26 mouse cellular contexts compared by ENCODE assay signal in the genomic region with DNA sequence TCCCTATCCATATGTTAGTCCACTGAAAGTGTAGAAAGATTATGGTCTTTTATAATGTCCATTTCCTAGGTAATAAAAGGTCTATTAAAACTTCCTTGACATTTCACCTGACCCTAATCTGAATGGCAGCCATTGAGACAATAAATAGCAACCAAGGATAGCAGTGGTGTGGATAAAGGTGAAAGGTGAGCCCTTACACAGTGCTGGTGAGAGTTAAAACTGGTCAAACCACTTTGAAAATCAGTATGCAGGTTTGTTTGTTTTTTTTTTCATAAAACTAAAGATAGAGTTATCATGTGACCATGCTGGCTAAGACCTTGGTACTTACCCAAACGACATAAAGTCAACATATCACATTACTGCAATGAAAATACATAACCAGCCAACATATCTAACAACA.
DNase-seq lines count a peak whose midpoint lies in the region; ATAC-seq and TF ChIP-seq lines count a peak whose summit lies in the region.
"Had no signal": no experiment of that assay in that cellular context is flagged by ENCODE, and none has a peak within 500 bp of the region (broad histone marks: within the 10 kb centered on the region; RNA-seq: fewer than 3 reads in every experiment).

No protein-coding gene starts in this region.

- ATAC-seq in intestine, embryonic 15.5 days = peak; percentile 23; the same call in 1 of the 2 replicates
- no peak for ATAC-seq in intestine, postnatal 0 days
- peak; percentile 88 for ATAC-seq in stomach, postnatal 0 days (ENCODE audit: low FRiP score, low TSS enrichment)
- ATAC-seq: forebrain, embryonic 13.5 days; forebrain, embryonic 16.5 days; hindbrain, postnatal 0 days; Patski had no signal

- WGBS in intestine, embryonic 15.5 days = 41% methylated on average over 1 of the region's 1 CpGs
- WGBS in intestine, postnatal 0 days = 24% methylated on average over 1 of the region's 1 CpGs
- 27% methylated on average over 1 of the region's 1 CpGs for WGBS in stomach, postnatal 0 days

- no peaks in the 10 kb centered on the region for H3K27me3 ChIP-seq in intestine, embryonic 15.5 days (replicated peaks)
- no peaks in the 10 kb centered on the region for H3K27me3 ChIP-seq in intestine, postnatal 0 days (replicated peaks; ENCODE audit: control insufficient read depth, insufficient read depth, low read length)
- H3K27me3 ChIP-seq in stomach, postnatal 0 days (ENCODE audit: control insufficient read depth, insufficient read depth, low read length) = no peaks in the 10 kb centered on the region
- H3K27me3 ChIP-seq: CH12.LX; forebrain, embryonic 13.5 days; heart, embryonic 13.5 days; Patski had no signal

- no peak for TF ChIP-seq EP300 in stomach, postnatal 0 days (optimal IDR thresholded peaks at IDR 0.05)

- no peaks in the 10 kb centered on the region for H3K4me1 ChIP-seq in intestine, embryonic 15.5 days (replicated peaks)
- no peaks in the 10 kb centered on the region for H3K4me1 ChIP-seq in intestine, postnatal 0 days (replicated peaks; ENCODE audit: control insufficient read depth, insufficient read depth, low read length)
- no peaks in the 10 kb centered on the region for H3K4me1 ChIP-seq in stomach, postnatal 0 days (replicated peaks; ENCODE audit: control insufficient read depth, insufficient read depth)
- H3K4me1 ChIP-seq: heart, embryonic 10.5 days; heart, embryonic 13.5 days had no signal

- H3K9me3 ChIP-seq in intestine, embryonic 15.5 days = no peaks in the 10 kb centered on the region
- H3K9me3 ChIP-seq in intestine, postnatal 0 days (ENCODE audit: control insufficient read depth) = no peaks in the 10 kb centered on the region
- no peaks in the 10 kb centered on the region for H3K9me3 ChIP-seq in stomach, postnatal 0 days (ENCODE audit: control insufficient read depth, low read length)
- H3K9me3 ChIP-seq: forebrain, embryonic 10.5 days; forebrain, embryonic 13.5 days; G1E; heart, embryonic 10.5 days; heart, embryonic 13.5 days had no signal

- no peak overlapping the region for H3K9ac ChIP-seq in intestine, embryonic 15.5 days
- no peak overlapping the region for H3K9ac ChIP-seq in intestine, postnatal 0 days (ENCODE audit: low read depth, low read length)
- H3K9ac ChIP-seq in stomach, postnatal 0 days (ENCODE audit: low read length) = no peak overlapping the region
- H3K9ac ChIP-seq: forebrain, embryonic 13.5 days; heart, embryonic 13.5 days; hindbrain, embryonic 14.5 days had no signal

- no peak overlapping the region for H3K4me2 ChIP-seq in intestine, embryonic 15.5 days (replicated peaks)
- no peak overlapping the region for H3K4me2 ChIP-seq in intestine, postnatal 0 days (replicated peaks; ENCODE audit: low read depth)
- no peak overlapping the region for H3K4me2 ChIP-seq in stomach, postnatal 0 days (replicated peaks; ENCODE audit: low read depth)
- H3K4me2 ChIP-seq: forebrain, embryonic 13.5 days; heart, embryonic 13.5 days; hindbrain, embryonic 14.5 days had no signal

- no peak for TF ChIP-seq CTCF in intestine, postnatal 0 days (IDR thresholded peaks at IDR 0.05; ENCODE audit: low read depth)
- no peak for TF ChIP-seq CTCF in stomach, postnatal 0 days (IDR thresholded peaks at IDR 0.05; ENCODE audit: low read depth)

- no peak overlapping the region for H3K4me3 ChIP-seq in intestine, embryonic 15.5 days (replicated peaks)
- no peak overlapping the region for H3K4me3 ChIP-seq in intestine, postnatal 0 days (ENCODE audit: low read depth, low read length)
- H3K4me3 ChIP-seq in stomach, postnatal 0 days (ENCODE audit: low read depth, low read length) = no peak overlapping the region
- H3K4me3 ChIP-seq: forebrain, embryonic 10.5 days; forebrain, embryonic 13.5 days; heart, embryonic 10.5 days; heart, embryonic 13.5 days had no signal

- peak; percentile 17 for DNase-seq in lung, postnatal 36 days
- no peak for DNase-seq in lung, postnatal 14 days
- no peak for DNase-seq in stomach, postnatal 0 days (ENCODE audit: low spot score)
- DNase-seq in heart, adult 9 months (ENCODE audit: low spot score in 2 of 2) = no peak
- DNase-seq: adrenal gland, postnatal 10 days; adrenal gland, postnatal 36 days; B cell, adult 2 months; cerebellum, adult 18-20 months; cerebellum, adult 9-10 months; cerebellum, postnatal 14 days; gastrocnemius, postnatal 14 days; heart, adult 18-20 months; heart, postnatal 14 days; heart, postnatal 4 days had no signal

- no peak overlapping the region for H3K27ac ChIP-seq in intestine, embryonic 15.5 days
- no peak overlapping the region for H3K27ac ChIP-seq in intestine, postnatal 0 days (ENCODE audit: low read depth, low read length)
- no peak overlapping the region for H3K27ac ChIP-seq in stomach, postnatal 0 days (replicated peaks)
- H3K27ac ChIP-seq: forebrain, embryonic 10.5 days; forebrain, embryonic 13.5 days; heart, embryonic 10.5 days; heart, embryonic 13.5 days; hindbrain, embryonic 14.5 days; hindbrain, postnatal 0 days had no signal

- H3K36me3 ChIP-seq in intestine, embryonic 15.5 days = no peaks in the 10 kb centered on the region
- H3K36me3 ChIP-seq in intestine, postnatal 0 days (ENCODE audit: control insufficient read depth, insufficient read depth) = no peaks in the 10 kb centered on the region
- no peaks in the 10 kb centered on the region for H3K36me3 ChIP-seq in stomach, postnatal 0 days (ENCODE audit: control insufficient read depth, insufficient read depth, low read length)
- H3K36me3 ChIP-seq: forebrain, embryonic 10.5 days; G1E; heart, embryonic 10.5 days; heart, embryonic 13.5 days had no signal
